Mouse (Mus musculus): ENCODE results near the gene Szrd1.

DNA sequence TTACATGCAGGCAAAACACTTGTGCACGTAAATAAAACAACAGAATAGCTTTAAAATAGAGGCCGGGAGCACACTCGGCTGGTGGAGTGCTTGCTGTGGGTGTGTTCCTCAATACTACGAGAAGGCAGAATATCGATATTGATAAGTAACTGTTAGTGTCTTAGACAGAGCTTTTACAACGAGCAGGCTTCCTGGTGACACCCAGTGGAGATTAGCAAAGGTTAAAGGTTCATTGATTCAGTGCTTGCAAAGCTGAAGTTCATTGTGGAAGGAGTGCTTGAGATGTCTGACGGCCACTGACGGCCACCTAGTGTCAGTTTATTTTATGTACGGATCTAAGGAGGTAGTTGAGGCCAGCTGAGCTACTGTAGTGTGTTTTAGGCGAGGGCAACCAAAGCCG is 19.5 kb upstream of the Szrd1 start:
- TF ChIP-seq POLR2A (IDR thresholded peaks at IDR 0.05; ENCODE audit: low read depth, low read length): no peak
- TF ChIP-seq CTCF (IDR thresholded peaks at IDR 0.05; ENCODE audit: borderline replicate concordance, insufficient read depth, low read length): no peak

Data from embryonic fibroblast, embryonic 13.5 days (primary cell).